Mouse (Mus musculus): ENCODE measurements around the gene Tnfaip3.

Tnfaip3 gene

DNA sequence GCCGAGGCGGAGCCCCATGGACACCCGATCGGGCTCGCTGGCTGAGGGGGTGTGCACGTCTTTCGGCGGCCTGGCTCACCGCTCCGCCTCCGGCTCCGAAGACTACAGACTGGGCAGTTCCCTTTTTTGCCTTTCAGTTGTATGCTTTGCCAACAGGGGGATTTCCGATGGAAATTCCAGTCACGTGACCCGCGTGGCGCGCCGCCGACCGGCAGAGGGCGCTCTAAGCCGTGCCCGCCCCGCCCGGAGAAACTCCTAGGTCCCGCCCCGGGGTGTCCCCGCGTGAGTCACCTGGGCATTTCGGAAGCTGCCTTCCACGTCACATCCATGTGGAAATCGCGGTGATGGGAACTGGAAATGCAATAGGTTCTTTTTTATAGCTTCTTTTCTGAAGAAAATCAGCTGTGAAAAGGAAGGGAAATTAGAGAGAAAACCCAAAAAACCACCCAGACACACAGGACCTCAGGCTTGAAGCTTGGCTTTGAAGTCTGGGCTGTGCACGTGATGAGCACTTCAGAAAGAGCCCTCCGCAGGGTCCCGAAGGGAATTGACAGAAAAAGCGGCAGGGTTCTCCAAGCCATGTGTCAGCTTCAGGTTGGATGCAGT lies at the start of gene Tnfaip3:
Tnfaip3 (minus strand) TSS at position 401 of the 606 bp plus-strand sequence.
- DNase-seq, result peak; percentile 97

DNA sequence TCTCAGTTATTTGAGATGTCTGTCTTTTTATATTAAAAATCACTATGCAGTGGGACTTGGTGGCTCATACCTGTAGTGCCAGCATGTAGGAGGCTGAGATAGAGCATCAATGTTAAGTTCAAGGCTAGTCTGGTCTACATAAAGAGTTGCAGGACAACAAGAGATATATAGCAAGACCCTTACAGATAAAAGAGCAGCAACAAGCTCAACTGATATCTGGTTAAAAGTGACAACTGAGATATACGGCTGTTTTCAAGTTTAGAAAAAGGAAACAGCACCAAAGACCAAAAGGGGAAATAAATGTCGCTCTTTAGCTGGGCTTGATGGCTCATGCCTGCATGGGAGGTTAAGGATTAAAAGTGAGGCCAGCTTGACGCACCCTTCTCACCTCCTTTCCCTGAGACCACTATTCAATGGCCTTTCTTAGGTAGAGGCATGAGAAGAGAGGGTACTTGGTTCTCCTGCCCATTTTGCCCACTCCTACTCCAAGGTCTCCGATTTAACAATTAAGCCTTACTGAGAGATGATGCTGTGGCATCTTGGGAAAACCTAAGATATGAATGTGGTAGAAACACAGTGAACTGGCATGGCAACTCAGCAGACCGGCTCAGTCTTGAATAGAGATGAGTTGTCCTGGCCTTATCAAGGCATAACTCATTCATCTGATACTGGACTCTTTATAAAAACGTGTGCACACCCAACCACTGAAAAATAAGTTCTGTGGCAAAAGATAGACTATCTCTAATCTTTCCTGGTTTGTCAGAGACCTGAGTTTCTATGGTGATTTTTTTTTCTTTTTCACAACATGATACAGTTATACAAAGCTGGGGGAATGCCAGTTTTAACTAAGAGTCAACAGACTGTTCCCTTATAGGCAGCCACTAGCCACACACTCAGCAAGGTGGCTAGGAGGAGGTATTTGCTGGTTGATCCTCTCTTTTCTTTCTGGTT lies 49.5 kb upstream of the Tnfaip3 start:
- no peak for DNase-seq

DNA sequence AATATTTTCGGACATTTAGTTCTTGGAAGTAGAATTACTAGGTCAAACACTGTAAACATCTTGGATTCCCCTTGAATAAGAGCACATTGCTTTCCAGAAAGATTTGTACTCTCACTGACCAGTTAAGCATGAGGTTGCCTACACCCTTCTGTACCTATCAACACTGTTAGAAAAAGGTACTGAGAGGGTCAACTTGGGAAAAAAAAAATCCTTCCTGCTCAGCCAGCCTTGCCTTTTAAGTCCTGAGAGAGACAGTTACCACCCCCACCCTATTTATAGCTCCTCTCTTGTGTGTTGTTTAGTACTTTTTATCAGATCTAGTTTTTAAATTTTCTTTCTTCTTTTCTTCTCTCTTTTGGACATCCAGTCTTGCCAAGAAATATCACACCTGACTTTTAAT lies 48.2 kb upstream of the Tnfaip3 start:
- DNase-seq, result no peak

DNA sequence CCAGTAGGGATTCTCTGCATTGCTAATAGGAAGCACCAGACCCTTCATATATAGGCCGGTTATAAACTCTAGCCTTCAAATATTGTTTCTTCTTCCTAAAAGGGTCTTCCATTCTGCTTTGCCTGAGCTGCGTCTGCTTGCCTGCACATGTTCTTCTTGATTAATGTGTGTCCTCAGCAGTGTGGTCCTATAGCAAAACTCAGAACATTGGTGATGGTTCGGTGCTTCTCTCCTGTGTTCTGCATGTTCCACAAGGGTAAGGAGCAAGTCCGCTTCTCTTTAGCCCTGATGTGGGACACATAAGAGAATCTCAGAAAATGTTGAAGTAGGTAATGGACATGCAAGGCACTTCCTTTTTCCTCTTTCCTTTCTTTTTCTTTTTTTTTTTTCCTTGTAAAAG lies 47.8 kb upstream of the Tnfaip3 start:
- DNase-seq, result no peak

DNA sequence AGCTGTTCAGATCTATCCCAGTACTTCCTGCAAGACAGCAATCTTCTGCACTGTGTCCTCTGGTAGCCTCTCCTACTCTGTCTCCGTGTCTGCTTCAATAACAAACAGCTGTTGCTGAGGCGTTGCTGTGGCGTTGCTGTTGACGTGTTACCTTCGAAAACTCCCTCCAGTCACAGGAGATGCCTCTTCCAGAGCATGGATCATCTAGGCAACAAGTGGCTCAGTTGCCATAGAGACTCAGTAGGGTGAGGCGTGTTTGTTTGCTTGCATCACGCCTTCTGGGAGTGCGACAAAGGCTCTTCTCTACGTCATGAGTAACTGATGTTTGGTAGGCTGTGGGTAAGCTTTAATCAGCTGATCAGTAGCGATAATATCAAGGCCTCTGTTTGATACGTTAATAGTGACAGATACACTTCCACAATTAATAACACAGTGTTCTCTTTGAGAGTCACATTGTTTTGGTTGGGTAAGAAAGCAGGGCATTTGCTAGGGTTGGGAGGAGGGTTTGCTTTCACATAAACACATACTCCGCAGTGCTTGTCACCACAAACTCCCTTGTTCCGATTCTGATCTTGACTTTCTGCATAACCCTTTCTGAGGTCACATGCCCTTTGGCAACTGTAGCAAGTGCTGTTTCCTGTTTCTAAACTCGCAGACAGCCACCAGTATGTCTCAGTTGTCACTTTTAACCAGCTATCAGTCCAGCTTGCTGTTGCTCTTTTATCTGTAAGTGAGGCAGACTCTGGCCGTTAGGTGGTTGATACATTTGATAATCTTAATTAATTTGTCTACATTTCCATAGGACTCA lies 46.8 kb upstream of the Tnfaip3 start:
- DNase-seq, result peak; percentile 4 to 6

DNA sequence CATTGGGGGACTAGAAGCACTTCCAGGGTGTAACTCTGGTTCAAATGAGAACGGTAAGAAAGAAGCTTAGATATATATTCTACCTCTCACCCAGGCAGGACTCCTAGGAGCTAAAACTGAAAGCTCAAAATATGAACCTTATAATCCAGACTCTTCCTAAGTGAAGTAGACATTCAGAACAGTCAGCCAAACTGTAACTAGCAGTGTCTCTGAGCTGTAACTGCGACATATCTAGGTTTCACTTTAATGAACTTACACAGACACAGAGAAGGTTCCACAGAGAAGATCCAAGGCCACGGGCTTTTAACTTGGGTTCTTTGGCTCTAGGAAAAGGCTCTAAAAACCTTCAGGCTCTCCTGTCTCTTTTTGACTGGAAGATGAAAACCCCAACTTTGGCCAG lies 45.7 kb upstream of the Tnfaip3 start:
- DNase-seq, result no peak

DNA sequence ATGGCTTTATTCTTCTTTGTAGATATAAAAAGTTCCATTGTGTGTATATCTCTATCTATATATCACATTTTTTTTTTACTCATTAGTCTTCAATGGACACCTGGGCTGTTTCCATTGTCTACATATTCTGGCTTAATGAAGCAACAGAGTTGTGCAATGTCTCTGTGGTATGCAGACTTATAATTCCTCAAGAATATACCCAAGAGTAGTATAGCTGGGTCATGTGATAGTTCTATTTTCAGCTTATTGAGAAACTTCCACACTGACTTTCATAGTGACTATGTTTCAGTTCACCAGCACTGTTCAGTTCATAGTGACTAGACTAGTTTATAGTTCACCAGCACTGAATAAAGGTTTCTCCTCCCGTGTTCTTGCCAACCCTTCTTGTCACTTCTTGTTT lies 38.1 kb upstream of the Tnfaip3 start:
- no peak for DNase-seq

DNA sequence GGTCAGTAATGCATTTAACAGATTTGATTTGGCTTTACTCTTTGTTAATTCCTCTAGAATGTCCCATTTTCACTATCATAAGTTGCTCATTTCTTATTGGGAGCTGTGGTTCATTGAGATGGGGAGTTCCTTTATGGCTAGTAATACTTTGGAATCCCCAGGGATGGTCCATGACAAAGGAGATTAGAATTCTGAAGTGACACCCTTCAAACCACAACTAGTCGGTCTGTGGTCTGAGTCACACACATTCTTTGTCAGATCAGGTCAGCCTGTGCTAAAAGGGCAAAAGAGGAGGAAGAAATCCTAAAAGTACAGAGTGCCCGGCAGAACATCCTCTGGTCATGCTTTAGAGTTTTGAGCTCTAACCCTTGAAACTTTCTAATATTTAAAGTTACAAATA lies 30.5 kb upstream of the Tnfaip3 start:
- no peak for DNase-seq

DNA sequence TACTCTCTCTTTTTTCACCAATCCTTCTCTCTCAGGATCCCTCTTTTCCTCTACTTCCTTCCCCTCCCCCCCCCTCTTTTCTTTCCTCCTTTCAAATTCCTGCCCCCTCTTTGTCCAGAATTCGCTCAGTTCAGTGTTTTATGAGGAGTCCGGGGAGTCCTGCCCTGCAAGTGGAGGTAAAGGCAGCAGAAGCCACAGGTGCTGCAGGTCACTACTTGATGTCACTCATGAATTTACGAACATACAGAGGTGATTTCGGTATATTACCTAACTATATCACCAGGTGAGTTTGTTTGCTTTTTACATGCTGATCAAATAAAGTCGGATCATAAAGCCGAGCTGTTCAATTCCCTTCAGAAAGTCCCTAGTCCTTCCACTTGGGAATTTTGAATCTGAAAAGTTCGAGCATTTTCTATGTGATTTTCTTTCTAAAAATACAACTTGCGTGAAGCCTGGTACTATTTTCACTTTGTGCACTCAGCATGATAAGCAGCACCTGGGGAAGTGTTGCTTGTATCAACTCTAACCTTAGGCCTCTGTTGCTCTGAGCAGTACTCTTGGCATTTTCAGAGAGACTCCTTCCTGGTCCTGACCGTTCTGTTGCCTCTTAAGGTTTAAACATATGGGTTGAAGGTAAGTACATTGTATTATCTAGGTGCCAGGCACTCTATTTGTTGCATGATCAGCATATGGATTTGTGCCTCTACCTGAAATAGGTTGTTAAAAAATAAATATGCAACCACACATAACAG lies 29.5 kb upstream of the Tnfaip3 start:
- DNase-seq, result no peak

DNA sequence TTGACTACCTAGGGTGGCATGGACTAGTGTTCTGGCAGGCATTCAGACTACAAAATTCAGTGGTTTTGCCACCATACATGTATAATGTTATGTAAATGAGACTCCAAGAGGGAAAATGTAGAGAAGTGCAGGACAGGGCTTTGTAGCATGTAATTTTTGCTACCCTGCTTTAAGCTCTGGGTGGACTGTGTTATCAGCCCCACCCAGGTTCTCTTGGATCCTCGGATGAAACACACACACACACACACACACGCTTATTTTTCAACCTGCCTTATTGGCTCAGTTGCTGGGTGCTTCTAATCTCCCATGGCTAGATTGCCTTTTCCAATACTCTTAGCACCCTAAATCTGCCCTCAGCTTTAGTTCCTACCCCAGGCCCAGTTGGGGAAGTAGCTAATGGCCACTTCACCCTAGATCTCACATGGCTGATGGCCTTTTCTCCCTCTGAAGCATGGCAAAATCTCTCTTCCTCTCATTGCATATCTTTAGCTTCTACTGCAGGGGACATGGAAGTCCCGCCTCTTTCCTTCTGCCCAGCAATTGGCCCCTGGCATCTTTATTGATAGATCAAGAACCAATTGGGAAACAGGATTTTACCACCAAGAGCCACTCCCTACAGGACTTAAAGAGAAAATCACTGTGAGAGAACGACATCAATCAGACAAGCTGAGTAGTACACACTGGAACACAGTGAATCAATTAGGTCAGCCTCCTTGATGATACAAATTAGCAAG lies 28.2 kb upstream of the Tnfaip3 start:
- DNase-seq, result peak in 1 of 2 experiments; percentile 5

DNA sequence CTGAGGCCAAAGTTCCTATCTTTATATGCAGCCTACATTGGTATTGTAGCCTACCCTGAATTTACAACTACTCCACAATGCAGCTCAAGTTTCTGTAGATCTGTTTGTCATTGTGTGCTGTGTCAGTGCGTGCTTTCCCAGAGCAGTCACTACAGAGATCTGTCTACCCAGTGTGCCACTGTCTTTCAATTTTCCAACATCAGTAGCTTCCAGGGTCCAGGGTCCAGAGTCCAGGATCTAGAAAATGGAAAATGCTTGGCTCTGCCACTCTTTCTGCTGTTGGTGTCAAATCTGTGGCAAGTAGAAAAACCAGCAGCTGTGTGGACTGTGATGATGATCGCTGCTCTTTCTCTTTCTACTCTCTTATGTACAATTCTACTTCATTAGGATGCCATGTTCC lies 24.7 kb upstream of the Tnfaip3 start:
- DNase-seq, result no peak

DNA sequence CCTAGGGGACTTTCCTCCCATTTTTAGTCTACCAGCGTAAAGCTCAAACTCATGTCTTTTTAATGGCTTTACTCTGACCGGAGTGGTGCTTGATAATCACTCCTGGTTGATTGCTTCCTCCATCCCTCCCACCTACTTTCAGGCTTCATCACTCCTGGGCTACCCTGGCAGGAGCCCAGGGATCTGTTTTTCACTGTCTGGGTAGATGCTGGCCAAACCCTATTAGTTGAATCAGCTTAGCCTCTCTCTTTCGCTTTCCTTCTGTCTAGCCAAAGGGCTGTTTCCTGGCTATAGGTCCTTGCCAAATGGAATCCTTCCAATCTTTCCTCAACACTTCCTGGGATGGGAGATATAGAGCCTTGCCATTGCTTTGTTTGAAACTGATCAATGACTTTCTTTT lies 19.3 kb upstream of the Tnfaip3 start:
- DNase-seq, result no peak

DNA sequence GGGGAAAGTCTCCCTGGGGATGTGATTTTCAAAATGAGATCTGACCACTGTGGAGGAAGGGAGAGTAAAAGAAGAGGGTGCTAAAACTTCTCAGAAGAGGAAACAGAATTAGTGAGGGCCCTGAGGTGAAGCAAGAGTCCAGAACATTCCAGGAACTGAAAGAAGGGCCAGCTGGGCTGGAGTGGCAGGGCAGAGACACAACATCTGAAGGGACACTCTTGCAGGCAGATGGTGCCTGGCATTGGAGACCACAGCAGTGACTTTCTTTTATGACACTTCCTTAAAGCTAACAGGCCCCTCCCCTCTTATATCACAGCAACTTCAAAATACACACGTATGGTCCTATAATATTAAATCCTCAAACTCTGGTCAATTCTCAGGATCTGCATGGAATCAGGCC lies 18.2 kb upstream of the Tnfaip3 start:
- DNase-seq, result no peak

DNA sequence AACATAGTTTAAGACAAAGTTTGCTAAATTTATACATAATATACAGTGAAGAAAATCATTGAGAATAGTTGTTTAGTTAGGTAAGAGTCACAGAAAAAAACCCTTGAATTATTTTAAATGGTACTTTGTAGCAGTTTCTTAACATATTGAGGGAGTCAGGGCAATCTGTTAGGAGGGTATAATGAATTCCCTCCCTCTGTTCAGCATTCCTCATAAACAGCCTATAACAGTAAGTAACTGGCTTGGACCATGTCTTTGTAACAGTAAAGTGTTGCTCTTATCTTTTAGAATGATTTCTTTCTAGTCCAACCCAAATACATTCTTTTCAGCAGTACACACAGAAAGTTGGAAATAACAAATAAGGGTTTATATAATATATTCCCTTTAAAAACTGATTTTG lies 16.4 kb upstream of the Tnfaip3 start:
- DNase-seq, result no peak

DNA sequence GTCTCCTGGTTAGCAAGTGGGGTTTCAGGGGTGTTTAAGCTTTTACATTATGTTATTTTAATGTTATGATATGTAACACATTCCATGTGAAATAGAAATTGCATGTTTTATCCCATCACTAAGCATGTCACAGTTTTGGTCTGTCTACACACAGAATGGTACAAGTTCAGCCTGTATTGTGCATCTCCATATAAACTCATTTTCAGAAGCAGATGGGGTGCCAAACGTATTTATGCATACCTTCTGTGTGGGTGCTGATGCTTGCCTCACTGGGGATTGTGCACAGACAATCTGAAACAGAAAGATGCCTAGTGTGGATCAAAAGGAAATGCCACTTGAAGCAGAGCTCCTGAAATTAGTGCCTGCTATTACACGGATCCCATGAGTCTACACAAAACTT lies 15.2 kb upstream of the Tnfaip3 start:
- DNase-seq, result no peak

DNA sequence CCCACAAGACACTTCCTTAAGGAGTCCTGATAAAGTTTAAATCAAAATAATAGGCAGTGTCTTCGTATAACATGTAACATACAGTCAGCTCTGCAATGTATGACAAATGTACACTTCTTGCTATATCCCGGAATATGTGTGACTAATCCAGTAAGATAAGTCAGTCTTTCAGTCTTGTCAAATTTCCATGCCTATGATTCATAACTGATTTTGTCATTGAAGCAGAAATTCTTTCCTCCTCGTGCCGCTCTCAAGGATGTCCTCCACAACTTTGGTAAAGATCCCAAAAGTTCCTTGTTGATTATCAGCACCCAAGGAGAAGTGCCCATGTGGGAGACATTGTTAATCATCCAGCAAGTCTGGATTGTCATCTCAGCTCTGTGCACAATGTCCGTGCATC lies 11.3 kb upstream of the Tnfaip3 start:
- DNase-seq, result no peak

DNA sequence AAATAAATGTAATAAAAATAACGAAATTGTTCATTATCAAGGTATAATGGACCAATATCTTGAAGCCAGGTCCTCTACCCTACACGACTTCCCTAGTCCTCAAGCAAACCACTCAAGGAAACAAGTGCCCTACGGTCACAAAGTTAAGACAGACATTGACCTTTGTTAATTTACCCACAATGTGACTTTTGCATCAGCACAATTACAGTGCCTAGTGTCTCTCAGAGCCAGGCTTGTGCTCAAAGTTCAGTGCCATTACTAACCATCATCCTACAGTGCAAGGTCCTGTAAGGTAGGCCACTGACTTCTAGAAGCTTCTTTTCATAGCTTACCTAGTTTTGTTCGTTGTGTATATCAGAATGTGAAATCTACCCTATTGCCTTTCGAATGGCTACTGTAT lies 8.9 kb upstream of the Tnfaip3 start:
- DNase-seq, result no peak

DNA sequence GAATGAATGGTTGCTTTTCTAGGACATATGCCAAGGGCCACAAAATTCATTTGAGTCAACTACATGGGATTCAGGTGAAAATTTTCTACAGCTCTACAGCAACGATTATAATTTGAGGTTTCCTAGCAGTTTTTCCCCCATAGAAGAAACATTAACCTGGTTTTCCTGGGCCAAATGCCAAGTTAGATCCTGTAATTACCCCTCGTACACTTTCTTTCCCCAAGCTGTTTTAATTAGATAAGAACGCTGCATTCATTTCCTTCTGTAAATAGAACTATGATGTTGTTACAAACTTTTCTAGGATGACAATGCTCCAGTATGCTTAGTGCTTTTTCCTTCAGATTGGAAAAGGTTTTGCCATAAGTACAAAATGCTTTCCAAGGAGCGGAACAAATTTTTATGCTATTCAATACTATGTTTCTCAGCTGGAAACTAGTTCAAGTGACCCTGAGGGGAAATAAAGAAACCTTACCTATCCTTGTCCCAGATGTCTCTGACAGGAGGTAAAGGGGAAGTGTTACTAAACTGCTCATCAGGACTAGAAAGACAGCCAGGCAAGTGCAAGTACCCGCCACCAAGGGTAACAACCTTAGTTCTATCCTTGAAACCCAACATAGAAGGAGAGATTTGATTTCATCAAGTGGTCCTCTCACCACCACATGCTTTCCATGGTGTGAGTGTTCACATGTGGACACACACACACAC lies 8.3 kb upstream of the Tnfaip3 start:
- DNase-seq, result no peak

DNA sequence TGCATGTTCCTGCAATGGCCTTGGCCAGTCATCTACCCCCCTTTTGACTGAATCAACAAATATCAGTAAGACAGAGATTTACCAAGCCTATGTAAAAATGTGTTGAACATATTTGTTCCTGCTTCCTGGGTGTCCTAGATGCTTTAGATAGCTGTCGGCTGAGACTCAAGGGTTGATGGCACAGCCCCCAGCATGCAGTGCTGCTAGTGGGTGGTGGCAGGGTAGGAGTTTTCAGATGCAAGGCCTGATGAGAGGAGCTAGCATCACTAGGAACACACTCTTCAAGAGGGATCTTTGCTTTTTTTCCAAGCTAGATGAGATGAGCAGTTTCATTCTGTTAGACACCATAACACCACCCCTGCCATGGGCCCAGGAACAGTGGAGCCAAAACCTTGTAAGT lies 6.8 kb upstream of the Tnfaip3 start:
- no peak for DNase-seq

DNA sequence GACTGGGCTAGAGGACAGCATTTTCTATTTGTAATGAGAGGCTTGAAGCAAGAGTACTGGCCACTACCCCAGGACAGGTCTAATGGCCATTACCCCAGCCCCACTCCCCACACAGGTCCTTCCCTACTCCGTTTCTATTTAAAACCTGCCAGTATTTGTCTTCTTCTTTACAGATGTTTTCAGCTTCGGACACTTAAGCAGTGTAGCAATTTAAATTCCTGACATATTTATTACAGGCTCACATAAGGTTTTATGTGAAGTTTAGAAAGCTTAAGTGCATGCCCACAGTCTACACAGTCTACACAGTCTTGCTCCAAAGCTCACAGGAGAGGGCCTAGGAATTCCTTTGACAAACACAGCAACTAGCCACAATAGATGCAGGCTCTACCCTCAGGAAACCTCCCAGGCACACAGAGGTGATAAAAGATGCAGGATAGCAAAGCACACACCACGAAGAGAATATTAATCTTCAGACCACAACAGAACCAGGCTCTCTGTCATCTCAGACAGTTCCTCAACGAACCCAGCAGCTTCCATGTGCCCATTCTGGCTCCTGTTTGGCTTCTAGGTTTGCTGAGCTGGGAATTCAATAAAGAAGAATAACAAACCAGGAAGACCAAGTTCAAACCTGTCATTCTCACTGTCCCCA lies 1.5 kb upstream of the Tnfaip3 start:
- DNase-seq, result no peak
